Mouse (Mus musculus) lung, adult 18-20 months (tissue): Measurements from ENCODE around the gene Dusp12.
A peak's percentile ranks its signal among the peaks of the same experiment; 100 is the strongest.

Source experiments
- DNase-seq, 2 experiments: peaks; one replicate each; pipeline ENCODE4 v3.0.0; 2022; ENCODE audit warnings: mixed read lengths in 2 of 2

Gene Dusp12

GRCm38 (mm10) chr1:170884978-170885561 is at the start of gene Dusp12, which contains the start of gene Gm26620:
Gene Dusp12, minus strand, starts transcription at chr1:170885540.
Gene Gm26620, plus strand, starts transcription at chr1:170885065.
- DNase-seq, result peak; percentile 86 to 89

DNA sequence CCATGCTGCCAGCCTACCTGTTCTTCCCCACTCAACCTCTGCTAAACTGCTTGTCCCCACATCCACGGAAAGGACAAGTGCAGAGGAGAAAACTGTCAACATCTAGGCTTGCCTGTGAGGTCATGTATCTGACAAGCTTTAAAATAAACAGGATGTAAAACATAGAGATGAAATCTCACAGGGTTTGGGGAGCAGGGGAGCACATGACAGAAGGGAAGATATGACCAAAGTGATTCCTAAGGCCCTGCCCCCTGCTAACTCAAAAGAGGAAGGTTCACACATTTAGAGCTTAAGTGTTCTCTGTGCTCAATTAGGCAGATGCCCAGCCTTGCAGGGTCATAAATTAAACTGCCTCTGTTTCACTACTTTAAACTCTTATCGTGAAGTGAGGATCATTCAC is 49.0 kb upstream of the Dusp12 start:
- no peak for DNase-seq

DNA sequence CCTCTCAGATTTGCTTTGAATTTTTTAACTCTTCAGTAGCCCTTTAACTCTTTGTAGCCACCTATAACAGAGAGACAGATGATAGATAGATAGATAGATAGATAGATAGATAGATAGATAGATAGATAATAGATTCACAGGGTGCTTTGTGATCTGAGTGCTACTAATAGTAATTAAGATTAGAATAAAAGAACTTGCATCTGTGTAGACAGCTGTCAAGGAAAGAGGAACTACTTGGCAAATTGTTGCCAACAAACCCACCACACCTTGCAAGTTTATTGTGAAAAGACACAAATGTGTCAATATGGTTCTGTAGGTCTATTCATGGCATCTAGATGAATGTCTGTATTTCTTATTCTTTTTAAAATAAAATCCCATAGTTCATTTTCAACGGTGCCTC is 48.6 kb upstream of the Dusp12 start:
- no peak for DNase-seq

- DNase-seq, result no peak
Measured at GRCm38 (mm10) chr1:170933386-170933920, 48.1 kb upstream of the Dusp12 start.

DNA sequence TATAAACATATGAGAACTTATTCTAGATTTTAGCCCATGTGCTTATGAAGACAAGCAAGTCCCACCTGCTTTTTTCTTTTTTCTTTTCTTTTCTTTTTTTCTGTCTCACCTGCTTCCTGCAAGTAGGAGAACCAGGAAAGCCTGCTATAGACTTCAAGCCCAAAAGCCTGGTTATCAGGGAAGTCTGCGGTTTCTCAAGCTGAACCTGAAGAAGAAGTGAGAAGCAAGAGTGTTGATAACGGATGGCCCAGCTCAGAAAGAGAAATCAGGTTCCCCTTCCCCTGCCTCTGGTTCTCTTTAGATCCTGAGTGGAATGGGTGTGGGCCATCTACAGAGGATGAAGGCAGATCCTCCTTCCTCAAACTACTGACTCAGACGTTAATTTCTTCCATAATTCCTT is 46.7 kb upstream of the Dusp12 start:
- no peak for DNase-seq

DNA sequence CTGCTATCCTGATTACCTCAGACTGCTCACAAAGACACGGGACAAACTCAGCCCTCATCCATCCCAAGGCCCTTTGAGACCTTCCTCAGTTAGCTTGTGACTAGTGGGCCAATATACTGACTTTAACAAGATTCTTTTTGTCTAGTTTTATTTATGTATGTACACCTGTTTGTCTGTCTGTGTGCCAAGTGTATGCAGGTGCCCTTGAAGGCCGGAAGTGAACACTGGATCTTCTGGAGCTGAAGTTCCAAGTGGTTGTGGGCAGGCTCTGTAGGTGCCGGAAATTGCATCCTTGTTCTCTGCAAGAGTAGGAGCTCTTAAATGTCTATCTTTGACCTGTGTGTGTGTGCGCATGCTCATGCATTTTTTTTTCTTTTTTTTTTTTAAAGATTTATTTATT is 43.9 kb upstream of the Dusp12 start:
- DNase-seq, result no peak

- DNase-seq, result no peak
Measured at GRCm38 (mm10) chr1:170928467-170928866, 43.1 kb upstream of the Dusp12 start.

DNA sequence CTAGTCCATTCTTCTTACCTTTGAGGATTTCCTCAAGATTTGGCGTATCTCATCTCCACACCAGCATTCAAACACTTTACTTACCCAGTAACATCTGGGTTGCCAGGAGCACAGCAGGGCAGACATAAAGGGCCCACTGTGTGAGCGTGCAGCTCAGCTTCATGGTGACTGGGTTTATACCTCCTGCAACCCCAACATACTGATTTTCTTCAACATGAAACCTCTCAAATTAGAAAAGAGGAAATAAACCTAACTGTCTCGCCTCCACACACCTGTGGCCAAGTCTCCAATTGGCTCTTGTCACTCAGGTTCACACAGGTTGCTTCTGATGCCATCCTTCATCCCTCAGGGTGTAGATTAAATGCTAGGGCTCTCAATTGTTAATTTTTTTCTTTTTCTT is 42.0 kb upstream of the Dusp12 start, which contains the start of gene Fcrla:
Fcrla (minus strand) TSS at position 206 of the 400 bp plus-strand sequence.
- no peak for DNase-seq

DNA sequence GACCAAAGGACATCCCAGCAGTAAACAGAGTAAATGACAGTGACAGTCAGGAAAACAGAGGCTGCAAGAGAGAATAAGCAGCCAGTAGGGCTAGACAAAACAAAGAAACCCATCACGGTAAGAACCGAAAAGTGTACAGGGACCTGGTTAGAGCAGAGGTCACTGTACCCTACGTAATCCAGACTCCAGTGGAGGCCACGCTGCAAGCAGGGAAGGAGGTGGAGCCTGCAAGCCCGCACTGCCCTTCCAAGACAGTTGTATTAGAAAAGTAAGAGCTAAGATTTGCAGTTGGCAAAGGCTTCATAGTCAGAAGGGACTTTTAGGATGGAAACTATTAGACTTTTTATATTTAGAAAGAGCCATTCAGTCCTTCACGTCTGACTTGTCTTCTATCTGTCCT is 41.6 kb upstream of the Dusp12 start:
- no peak for DNase-seq

GRCm38 (mm10) chr1:170924485-170924884 is 39.1 kb upstream of the Dusp12 start:
- DNase-seq, result peak in 1 of 2 experiments; percentile 26

- DNase-seq, result no peak
Measured at GRCm38 (mm10) chr1:170919308-170919707, 34.0 kb upstream of the Dusp12 start.

DNA sequence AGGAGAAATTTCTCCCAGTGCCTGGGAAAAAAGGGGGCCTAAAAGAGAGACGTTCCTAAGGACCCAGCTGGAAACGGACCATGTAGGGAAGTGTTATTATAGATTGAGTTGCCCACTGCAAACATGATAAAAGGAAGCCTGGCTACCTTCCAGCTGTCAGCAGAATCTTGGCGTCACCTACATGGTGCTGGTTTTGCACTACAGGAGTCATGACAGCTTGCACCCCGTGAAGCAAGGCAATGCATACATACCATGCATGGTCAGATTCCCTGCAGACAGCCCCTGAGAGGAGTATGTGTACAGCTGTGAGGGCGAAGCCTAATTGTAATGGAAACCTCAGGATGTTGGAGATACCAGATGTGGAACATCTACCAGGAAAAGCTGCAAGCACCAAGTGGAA is 30.3 kb upstream of the Dusp12 start:
- no peak for DNase-seq

DNA sequence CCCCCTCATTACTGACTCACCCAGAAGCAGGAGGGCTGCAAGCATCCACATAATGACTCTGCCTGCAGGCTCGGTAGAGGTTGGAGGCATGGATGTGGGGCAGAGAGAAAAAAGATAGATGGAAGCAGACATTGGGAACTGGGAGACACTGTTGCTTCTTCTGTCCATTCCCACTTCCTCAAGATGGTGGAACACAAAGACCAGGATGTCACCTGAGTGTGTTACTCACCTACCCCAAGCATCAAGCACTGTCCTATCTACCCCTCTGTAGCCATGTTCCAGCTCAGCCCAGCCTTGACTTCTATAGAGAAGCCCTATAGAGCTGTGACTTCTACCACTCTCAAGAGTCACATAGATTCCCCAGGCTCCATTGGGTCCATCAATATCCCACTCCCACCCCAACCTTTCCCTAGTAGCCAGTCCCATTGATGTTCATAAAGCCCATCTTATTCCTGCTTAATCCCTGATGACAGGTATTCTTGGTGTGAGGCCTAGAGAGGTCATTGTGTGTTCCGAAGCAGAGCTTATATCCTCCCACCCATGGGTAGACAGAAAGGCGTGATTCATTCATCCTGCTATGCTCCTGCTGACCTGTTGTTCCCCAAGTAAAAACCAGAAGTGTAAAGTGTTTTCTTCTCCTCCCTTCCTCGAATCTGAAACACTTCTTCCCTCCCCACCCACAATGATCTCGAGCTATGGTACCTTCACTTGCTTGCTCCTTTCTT is 27.7 kb upstream of the Dusp12 start, which contains the start of gene Fcrlb:
Fcrlb (minus strand) TSS at position 51 of the 725 bp plus-strand sequence.
- no peak for DNase-seq

GRCm38 (mm10) chr1:170911907-170912660 is 26.7 kb upstream of the Dusp12 start:
- DNase-seq, result no peak

DNA sequence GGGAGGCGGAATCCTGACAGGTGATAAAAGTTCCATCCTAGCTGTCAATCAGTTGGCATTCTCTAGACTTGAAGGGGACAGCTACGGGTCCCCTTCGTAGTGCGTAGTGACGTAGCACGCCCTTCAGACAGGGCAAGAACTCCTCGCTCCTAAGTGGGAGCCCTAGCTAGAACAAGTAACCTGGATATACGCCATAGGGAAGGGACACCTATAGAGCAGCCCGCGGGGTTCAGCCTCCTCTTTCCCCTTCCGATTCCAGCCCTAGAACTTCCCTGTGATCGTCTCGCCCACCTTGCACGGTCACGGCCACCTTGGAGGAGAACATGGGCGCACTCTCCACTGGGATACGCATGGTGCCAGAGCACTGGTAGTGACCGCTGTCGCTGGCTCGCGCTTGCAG is 23.0 kb upstream of the Dusp12 start:
- DNase-seq, result no peak

DNA sequence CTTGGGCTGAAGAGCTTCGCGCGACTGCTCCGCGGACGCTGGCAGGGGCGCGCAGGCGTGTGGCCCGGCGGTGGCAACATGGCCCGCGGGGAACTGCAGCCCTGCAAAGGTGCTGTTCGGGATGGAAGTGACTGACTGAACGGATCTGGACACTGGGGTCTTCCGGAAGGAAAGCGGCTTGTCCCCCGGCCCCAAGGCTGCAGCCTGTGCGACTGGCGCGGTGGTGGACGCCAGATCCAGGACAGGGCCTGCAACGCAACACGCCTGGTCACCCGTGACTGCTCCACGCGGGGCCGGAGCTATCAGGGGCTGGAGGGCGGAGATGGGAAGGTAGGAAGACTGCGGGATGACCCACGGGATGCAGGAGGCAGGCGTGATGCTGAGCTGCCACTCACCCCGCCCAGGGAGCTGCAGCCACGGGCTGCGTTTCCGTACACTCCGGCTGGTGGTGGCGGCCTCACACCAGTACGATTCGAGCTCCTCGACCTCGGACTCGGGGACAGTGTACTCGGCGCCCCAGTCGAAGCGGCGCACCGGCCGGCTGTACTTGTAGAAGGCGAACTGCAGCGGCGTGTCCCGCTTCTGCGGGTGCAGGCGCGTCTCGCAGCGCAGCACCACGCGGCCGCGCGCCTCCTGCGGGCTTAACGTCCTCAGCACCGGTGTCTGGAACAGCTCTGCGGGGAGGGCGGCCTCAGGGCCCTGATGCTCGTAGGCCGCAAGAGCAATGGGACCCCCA is 22.3 kb upstream of the Dusp12 start:
- DNase-seq, result no peak

- DNase-seq, result no peak
Measured at GRCm38 (mm10) chr1:170907111-170907455, 21.7 kb upstream of the Dusp12 start.

DNA sequence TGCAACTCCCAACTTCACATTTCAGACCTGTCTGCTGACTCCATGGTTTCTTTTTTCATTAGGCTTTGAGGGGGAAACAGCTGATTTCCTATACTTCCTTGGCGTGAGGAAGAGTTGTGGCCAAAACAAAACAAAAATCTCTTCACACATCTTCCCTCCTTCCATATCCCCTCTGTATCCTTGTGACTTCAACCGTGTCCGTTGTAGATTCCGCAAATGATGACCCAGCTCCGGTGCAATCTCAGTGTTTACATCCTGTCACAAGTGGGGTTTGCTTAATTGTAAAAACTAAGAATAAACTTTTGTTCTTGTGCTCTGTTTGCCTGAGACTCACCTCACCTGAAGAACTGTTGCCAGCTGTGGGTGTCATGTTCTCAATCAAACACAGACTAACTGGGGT is 18.1 kb upstream of the Dusp12 start:
- no peak for DNase-seq

GRCm38 (mm10) chr1:170901536-170902238 is 16.3 kb upstream of the Dusp12 start:
- DNase-seq, result peak; percentile 79 to 83

DNA sequence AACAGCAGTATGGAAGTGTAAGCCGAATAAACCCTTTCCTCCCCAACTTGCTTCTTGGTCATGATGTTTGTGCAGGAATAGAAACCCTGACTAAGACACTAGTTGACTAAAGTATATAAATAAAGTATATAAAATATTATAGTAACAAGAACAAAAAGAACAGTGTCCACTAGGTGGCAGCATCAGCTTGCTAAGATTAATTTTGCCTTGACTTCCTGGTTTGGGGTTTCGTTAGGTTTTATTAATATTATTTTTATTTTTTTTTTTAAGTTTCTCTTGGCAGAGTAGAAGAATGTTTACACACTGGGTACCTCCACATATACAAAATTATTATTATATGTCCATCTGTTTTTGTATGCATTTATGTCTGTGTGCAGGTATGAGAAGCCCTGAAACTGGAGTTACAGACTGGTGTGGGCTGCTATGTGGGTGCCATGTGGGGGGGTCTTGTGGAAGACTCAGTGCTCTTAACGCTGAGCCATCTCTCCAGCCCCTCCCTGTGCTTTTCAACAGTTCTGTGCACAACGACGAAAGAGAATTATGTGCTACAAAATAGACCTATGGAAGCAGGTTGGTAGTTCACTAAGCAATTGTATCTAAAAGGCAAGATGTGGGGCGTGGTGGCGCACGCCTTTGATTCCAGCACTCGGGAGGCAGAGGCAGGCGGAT is 15.6 kb upstream of the Dusp12 start:
- peak in 1 of 2 experiments; percentile 47 for DNase-seq

GRCm38 (mm10) chr1:170898413-170899075 is 13.2 kb upstream of the Dusp12 start:
- peak in 1 of 2 experiments; percentile 18 for DNase-seq
